Mouse (Mus musculus): ENCODE measurements around the gene Tubg1. TPM values are rescaled to one million over a fixed set of nuclear protein-coding genes. Genes with fewer than 3 reads are reported as not detected.

Gene Tubg1
- polyA plus RNA-seq, 2 experiments from 2014 or later = 24.9 to 34.0 TPM

DNA sequence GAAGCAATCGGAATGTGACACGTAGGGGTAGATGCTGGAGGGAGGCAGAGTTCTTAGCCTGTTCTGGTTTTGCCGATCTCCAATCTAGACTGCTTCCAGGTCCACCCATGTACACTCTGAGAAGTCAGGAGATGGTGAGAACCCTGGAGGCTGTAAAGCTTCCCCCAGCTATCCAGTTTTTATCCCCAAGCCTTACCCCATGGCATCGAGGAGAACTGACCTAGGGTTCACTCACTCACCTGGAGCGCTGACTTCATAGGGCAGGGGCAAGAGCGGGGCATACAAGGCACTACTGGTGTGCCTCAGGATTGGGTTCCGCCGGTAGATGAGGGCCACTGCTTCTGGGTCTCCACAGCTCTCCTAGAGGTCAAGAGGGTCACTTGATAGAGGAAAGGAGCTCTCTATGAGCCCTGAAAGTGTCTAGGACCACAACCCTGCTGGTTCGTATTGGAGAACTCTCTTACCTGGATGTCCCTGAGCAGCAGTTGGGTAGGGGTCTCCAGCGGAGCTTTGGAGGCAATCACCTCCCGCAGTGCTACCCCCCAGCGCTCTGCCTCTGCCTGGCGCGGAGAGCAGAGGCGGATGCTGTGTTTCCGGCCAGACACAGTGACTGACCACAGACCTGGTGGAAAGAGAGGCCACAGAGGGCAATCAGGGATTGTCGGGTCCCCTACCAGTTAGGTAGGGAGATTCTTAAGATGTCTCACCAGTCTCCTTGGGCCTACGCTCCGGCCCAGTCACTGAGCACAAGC, 47.6 kb downstream of the Tubg1 start:
- ATAC-seq = no peak

DNA sequence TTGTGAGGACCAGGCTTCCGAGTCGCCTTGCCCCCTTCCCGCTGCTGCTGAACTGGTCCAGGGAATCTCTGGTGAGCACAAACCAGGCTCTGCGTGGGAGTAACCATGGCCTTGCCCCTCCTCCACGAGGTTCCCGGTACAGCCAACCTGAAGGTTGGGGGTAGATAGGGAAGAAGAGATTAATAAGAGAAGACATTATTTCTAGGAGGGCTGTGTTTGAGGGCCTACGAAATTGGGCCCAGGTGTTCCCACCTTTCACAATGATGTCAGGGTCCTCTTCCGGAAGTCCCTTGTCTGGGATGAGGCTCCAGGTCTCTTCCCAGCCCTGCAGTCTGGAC, 48.2 kb downstream of the Tubg1 start:
- no peak for ATAC-seq

DNA sequence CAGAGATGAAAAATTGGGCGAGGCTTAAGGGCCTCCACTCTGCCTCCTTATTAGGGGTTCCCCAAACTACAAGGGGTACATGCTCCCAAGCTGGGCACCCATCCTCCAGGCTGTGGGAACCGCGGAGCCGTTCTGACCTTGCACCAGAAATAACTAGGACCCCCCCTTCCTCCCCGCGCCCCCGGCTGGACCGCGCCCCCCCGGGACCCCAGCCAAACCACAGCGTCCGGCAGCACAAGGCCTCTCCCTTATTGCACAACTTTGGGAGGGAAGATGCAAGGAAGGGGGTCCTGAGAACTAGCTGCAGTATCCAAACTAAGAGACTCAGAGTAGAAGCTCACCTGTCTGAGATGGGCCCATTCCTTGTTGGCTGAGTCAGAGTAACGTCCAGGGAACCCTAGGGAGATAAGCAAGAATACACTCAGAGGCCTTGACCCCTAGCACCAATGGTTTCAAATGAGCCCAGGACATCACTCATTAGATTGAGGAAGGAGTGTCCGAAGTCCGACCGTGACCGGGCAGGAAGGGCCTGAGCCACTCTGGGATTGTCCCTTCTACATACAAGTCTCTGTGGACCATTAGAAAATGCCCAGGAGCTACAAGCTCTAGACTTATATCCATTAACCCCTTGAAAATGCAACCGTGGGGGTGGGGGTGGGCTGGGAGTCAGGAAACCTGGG, 48.7 kb downstream of the Tubg1 start:
- no peak for ATAC-seq

DNA sequence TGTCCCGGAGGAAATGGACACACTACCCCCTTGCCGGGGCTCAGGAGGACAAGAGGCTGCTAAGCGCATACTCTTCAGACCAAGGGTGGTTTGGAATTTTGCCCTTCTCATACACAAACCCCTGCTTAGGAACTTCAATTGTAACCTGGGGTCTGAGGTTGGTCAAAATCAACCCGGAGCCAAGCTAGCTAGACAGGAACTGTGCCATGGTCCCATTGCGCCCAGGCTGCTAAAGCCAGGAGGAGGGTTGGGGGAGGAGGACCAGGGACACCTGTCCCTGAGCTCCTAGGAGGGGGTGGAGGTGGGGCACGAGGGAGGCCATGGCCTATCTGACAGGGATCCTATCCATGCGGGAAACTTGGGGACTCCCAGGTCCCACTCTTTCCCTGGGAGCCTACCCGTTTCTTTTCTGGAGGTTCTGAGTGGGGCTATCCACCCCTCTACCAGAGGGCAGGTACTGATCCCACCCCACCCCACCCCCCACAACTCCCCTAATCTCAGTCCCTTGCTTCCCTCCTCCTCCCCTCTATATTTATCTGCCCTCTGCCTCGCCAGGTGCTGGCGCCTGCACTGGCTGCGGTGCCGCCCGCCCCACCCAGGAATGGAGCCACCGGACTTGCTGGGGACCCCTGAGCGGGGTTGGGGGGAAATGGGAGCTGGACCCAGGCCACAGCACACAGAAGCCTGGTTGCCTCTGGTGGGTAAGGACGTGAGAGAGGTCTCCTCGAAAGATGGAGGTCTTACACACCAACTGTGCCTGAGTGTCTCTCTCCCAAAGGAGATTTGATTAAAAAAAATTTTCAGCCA, 49.8 kb downstream of the Tubg1 start:
- no peak for ATAC-seq

DNA sequence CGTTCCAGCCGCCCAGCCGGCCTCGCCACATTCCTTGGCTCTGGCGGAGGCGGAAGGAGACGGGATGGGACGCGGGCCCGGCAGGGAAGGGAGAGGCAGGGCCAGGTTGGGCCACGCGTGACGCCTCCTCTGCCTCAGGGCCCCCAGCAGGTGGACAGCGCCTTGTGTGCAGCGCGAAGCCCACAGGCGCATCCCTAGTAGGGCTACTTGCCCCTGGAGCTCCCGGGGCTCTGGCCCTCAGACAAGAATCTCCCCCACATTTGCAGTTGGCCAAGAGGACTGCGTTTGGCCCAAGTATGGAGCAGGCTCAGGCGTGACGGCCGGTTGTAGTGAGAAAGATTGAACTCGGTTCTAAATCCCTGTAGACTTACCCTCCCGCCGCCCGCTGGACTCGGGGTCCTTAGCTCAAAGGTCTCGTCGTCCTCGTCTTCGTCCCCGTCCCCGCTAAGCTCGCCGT, 50.6 kb downstream of the Tubg1 start, which contains the start of gene Cntnap1:
TSS of gene Cntnap1 (plus strand) at position 170 of the 457 bp plus-strand sequence.
- ATAC-seq = no peak

DNA sequence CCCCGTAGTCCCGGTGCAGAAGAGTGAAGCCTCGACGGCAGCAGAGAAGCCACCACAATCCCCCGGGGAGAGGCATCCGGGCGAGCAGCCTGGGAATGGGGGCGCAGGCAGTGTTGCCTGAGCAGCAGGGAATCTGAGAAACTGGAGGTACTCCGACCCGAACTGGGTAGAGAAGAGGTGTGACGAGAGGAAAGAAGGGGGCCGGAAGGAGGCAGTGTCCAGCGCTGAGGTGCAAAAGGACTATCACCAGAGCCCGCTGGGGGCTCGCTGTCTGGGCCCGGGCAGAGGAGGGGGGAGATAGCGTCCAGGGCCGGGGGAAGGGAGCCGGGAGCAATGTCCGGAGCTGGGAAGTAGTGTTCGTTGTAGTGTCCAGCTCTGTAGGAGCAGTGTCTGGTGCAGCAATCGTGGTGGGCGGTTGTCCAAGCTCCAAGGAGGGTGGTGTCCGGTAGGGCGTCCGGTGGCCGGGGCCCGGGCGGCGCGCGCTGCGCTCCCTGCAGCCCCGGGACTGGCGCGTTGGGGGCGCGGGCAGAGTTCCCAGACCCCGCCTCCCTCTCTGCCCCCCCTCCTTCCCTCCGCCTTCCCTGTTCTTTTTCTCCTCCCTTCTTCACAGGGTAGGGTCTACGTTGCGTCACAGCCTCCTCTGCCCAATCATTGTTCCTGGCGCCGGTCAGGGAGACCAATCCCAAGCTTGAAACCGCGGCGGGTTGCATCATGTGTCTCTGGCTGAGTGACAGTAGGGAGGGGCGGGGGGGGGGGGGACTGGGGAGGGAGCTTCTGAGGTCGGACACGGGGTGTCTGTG, 51.3 kb downstream of the Tubg1 start, which contains the start of gene Plekhh3:
TSS of gene Plekhh3 (minus strand) at position 541 of the 800 bp plus-strand sequence.
- ATAC-seq = peak; percentile 49

DNA sequence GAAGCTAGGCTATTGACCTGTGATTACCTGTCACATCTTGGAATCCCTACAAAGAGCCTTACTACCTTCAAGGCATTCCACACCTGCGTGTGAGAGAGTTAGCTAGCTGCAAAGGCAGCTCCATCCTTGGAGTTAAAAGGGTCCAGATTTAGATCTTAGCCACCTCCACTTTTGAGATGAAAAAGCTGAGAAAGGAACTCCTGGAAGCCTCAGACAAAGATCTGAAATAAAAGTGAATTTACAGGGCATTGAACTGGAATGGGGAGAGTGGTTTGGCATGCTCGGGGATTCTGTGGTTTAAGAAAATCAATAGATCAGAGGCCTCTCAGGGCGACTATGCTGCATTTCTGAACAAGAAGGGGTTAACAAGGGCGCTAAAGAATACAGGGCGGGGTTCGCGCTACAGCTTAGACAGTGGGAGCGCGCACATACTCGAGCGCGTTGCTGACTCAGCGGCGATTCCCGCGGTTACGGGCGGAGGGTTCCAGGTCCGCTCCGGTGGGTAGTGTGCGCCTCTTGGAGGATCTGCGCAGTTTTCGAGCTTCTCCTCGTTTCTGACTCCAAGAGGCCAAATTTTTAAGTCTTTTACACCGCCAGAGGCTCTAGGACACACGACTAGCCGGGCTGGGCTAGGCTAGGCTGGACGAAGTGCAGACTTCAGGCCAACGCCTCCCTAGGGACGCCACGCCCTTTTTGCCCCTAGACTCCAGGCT, 52.1 kb downstream of the Tubg1 start:
- no peak for ATAC-seq

DNA sequence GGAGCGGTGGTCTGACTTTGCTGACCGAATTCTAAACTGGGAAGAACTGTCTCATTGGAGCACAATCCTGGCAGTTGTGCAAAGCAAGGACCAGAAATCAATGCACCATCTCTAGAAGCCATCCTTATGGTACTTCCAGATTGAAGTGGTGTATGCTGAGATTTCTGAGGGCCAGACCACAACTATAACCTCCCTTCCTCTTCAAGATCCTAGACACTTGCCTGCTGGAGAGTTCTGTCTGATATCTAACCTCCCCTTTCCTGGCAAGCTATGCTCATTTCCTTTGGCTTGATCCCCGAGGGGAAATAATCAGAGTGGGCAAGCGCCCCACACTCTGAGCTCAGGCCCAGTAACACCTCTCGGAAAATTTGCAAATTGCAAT, 52.7 kb downstream of the Tubg1 start:
- ATAC-seq = no peak

DNA sequence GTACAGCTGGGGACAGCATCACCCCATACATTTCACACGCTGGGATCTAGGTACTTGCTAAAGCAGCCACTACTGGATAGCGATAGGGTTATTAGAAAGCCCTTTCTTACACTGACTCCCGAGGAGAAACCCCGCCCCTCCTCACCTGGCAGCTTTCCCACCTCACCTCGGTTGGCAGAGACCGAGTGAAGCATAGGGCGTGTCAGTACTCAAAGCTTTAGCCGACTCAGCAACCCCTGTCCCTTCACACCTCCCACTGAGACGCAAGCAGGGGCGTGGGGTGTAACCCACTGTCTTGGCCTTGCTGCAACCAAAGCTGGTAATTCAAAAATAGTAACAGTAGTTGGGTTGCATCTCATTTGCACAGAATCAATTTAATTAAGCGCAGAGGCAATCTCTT, 53.4 kb downstream of the Tubg1 start:
- no peak for ATAC-seq

DNA sequence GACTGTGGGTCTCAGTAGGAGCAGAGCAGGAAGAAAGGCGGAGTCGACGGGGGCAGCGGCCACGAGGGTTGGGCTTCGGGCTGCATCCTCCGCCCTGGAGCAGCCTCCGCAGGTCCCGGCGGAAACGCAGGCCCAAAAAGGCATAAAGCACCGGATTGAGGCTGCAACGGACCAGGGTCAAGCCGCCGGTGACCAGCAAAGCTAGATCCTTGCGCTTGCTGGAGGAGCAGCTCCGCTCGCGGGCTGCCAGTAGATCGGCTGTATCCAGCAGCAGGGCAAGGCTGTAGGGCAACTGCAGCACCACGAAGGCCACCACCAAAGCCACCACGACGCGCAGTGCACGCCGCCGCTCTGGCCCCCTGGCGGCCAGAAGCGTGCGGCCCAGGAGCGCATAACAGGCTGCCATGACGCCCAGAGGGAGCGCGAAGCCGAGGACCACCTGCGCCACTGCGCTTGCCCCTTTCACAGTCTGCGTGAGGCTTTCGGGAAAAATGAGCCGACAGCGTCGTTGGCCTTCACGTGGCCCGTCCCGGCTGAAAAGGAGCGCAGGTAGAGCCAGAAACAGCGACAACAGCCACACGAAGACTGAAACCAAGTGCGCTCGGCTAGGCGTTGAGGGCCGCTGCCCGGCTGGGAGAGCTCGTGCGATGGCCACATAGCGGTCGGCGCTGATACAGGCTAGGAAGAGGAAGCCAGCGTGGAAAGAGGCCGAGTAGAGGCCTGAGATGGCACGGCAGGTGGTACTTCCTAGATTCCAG, 54.1 kb downstream of the Tubg1 start:
- peak; percentile 86 for ATAC-seq

DNA sequence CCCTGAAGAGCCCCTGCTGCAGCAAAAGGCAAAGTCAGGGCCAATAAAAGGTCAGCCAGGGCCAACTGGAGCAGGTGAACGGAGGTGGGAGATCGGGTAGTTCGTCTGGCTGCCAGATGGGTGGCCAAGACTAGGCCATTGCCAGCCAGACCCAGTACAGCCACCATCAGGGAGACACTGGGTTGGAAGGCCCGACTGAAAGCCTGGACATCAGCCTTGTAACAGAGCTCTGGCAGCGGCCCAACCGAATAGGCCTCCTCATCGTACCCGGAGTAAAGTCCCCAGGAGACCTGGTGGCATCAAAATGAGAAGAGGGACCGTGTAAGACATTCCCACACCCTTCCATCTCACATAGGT, 54.6 kb downstream of the Tubg1 start:
- no peak for ATAC-seq

DNA sequence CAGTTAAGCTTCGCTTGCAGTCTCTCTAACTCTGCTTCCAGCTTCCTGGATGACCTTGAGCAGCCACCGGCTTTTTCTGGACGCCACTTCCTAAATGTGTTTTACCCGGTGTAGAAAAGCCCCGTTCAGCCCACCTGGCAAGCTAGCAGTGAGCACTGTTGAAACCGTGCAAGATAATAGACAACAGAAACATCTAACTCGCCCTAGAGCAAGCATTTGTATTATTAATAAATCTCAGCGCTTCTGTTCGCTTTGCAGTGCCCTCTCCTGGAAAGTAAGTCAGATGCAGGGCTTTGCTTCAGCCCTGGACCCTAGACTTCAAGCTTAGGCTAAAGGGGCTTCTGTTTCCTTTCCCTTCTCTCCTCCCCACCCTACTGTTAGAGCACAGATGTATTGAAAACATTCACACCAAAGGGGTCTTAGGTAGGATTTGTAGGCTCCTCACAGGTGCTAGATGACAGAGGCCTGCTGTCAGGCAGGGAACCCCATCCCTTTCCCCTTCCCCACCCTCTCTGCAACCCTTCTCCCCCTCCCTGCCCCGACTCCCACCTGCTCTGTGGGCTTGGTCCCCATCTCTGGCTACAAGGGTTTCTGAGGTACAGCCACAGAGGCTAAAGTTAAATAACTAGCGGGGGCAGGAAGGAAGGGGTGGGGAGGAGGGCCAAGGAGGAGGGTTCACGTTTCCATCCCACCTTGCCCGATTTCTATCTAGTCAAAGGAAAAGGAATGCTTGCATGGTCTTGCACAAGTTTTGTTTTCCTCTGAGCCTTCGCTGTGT, 55.3 kb downstream of the Tubg1 start, which contains the start of gene Ccr10:
TSS of gene Ccr10 (minus strand) at position 593 of the 778 bp plus-strand sequence.
- no peak for ATAC-seq

DNA sequence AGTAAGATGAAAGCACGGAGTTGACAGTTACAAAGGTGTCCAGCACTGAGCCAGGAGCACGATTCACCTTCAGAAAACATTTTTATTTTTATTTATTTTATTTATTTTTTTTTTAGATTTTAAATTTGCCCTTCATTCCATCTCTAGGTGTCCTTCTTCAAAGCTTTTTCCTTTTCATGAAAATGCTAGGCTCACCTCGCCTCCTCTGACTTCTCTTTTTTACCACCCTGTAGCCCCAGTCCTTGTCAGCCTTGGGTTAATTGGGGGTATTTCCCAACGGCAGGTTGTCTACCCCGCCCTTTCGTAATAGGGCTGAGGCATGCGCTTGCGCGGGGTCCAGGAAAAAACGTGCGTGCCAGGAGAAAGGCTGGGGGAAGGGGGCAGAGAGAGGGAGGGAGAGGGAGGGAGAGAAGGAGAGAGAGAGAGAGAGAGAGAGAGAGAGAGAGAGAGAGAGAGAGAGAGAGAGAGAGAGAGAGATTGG, 55.9 kb downstream of the Tubg1 start:
- ATAC-seq = no peak

Other genes starting within 250 kb of the Tubg1 start
- gene Stat3, start 180.4 kb upstream of the Tubg1 start, polyA plus RNA-seq (2017; shearing (Covaris generic)) = 100 to 1,000 TPM; 105 to 122 TPM
- gene Cavin1, start 149.1 kb upstream of the Tubg1 start, polyA plus RNA-seq (2017; shearing (Covaris generic)) = 1 to 10 TPM; 1.8 to 3.1 TPM
- gene Atp6v0a1, start 110.5 kb upstream of the Tubg1 start, polyA plus RNA-seq (2017; shearing (Covaris generic)) = 10 to 100 TPM in 1 of 2 experiments, 1 to 10 TPM in 1; 7.0 to 15.7 TPM
- gene Naglu, start 49.9 kb upstream of the Tubg1 start, polyA plus RNA-seq (2017; shearing (Covaris generic)) = 1 to 10 TPM; 7.6 to 7.9 TPM
- under 1 TPM in 1 of 2 experiments, not detected in 1; 0.32 TPM for gene Hsd17b1, start 41.5 kb upstream of the Tubg1 start, polyA plus RNA-seq (2017; shearing (Covaris generic))
- 10 to 100 TPM; 17.4 to 27.7 TPM for gene Coasy, start 37.4 kb upstream of the Tubg1 start, polyA plus RNA-seq (2017; shearing (Covaris generic))
- 10 to 100 TPM; 60.2 to 68.1 TPM for gene Mlx, start 32.7 kb upstream of the Tubg1 start, polyA plus RNA-seq (2017; shearing (Covaris generic))
- gene Psmc3ip, start 24.5 kb upstream of the Tubg1 start, polyA plus RNA-seq (2017; shearing (Covaris generic)) = 1 to 10 TPM; 8.4 to 9.8 TPM
- gene Retreg3, start within 50 bp of the Tubg1 start, polyA plus RNA-seq (2017; shearing (Covaris generic)) = 10 to 100 TPM; 16.1 to 27.9 TPM
- 1 to 10 TPM; 1.4 to 3.5 TPM for gene Tubg2, start 36.0 kb downstream of the Tubg1 start, polyA plus RNA-seq (2017; shearing (Covaris generic))
- under 1 TPM in 1 of 2 experiments, not detected in 1; 0.17 TPM for gene Cntnap1, start 50.6 kb downstream of the Tubg1 start, polyA plus RNA-seq (2017; shearing (Covaris generic))
- not detected for gene Plekhh3, start 51.4 kb downstream of the Tubg1 start, polyA plus RNA-seq (2017; shearing (Covaris generic))
- 1 to 10 TPM in 1 of 2 experiments, under 1 TPM in 1; 0.36 to 2.0 TPM for gene Ccr10, start 55.5 kb downstream of the Tubg1 start, polyA plus RNA-seq (2017; shearing (Covaris generic))
- 10 to 100 TPM; 57.3 to 85.6 TPM for gene Ezh1, start 106.5 kb downstream of the Tubg1 start, polyA plus RNA-seq (2017; shearing (Covaris generic))
- gene Ramp2, start 126.1 kb downstream of the Tubg1 start, polyA plus RNA-seq (2017; shearing (Covaris generic)) = not detected
- 100 to 1,000 TPM; 132 to 144 TPM for gene Vps25, start 133.8 kb downstream of the Tubg1 start, polyA plus RNA-seq (2017; shearing (Covaris generic))
- 1 to 10 TPM in 1 of 2 experiments, under 1 TPM in 1; 0.91 to 1.4 TPM for gene Wnk4, start 140.6 kb downstream of the Tubg1 start, polyA plus RNA-seq (2017; shearing (Covaris generic))
- gene Cntd1, start 159.1 kb downstream of the Tubg1 start, polyA plus RNA-seq (2017; shearing (Covaris generic)) = under 1 TPM in 1 of 2 experiments, not detected in 1; 0.97 TPM
- 100 to 1,000 TPM; 132 to 135 TPM for gene Coa3, start 159.2 kb downstream of the Tubg1 start, polyA plus RNA-seq (2017; shearing (Covaris generic))
- 10 to 100 TPM; 68.1 to 99.6 TPM for gene Becn1, start 182.3 kb downstream of the Tubg1 start, polyA plus RNA-seq (2017; shearing (Covaris generic))
- gene Psme3, start 196.3 kb downstream of the Tubg1 start, polyA plus RNA-seq (2017; shearing (Covaris generic)) = 10 to 100 TPM; 29.8 to 30.0 TPM
- 1 to 10 TPM; 2.3 to 3.0 TPM for gene Aoc2, start 205.1 kb downstream of the Tubg1 start, polyA plus RNA-seq (2017; shearing (Covaris generic))
- not detected for gene Aoc3, start 210.7 kb downstream of the Tubg1 start, polyA plus RNA-seq (2017; shearing (Covaris generic))
- not detected for gene G6pc, start 247.6 kb downstream of the Tubg1 start, polyA plus RNA-seq (2017; shearing (Covaris generic))